Mouse (Mus musculus): ENCODE measurements at regions not wholly inside any gene's neighbourhood (a gene's known extent, or its start where the extent isn't known, plus 50 kb on each side); places are given as distances from the start of the nearest gene placed in this dataset.

DNA sequence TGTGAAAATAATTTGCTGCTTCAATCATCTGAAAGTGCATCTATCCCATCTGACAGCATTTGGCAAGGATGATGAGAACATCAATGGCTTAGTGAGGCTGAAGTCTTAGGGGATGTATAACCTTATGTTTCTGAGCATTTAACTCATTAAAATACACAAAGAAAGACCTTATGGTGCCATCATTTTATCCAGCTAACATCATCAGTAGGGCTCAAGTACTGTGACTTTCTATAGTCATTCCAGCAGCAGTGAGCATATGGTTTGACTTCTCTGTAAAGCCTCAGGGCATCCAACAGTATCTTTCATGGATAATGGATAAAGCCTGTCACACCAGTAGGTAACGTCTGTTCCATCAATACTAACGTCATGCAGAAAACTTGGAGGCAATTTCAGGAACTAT is 895.0 kb upstream of the Fat3 start:
- DNase-seq (ENCODE audit: low spot score in 2 of 2), result no peak
- intact Hi-C loops (cut with DNase I), result loop anchor here (10.0 kb wide), 1 partner anchor 89 kb away; no protein-coding TSS in a partner anchor

- intact Hi-C loops (cut with DNase I), result loop anchor here (2.0 to 10.0 kb wide), 4 partner anchors 92 to 892 kb away; partner anchors contain the start of gene Fat3
- peak; percentile 14 to 87 for DNase-seq (ENCODE audit: low spot score in 2 of 2)
Measured at GRCm38 (mm10) chr9:17393061-17393460, 892.0 kb upstream of the Fat3 start.
